Mouse (Mus musculus): ENCODE results near the gene Scoc. TPM values are rescaled to one million over a fixed set of nuclear protein-coding genes. Genes with fewer than 3 reads are reported as not detected.

Gene Scoc
- polyA plus RNA-seq (2015; fragmentation: Nextera tagmentation; extraction: Ambion mirVana): 284 and 330 TPM in 2 replicates

DNA sequence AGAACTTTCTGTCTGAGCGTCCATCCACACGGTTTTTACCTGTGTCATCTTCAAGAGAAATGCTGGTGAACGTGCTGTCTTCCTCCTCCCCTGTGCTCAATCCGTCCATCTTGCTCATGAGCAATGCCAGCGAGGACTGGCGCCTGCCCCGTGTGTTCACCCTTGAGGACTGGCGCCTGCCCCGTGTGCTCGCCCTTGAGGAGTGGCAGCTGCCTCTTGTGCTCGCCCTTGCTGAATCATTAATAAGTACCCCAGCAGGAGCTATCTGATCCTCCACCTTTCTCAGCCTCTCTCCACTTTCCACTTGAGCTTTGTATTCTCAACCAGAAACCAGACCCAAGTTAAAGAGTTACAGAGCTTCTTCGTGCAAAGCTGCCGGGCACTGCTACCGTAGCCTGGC lies at the start of gene Scoc:
Gene Scoc, minus strand, starts transcription at position 170 of the 400 bp plus-strand sequence.
- no peak for ATAC-seq
- Histone ChIP-seq H3K27ac (ENCODE audit: low read depth, low read length) (no peak within 1 kb of the TSS), H3K27me3 (replicated peaks; ENCODE audit: control insufficient read depth, insufficient read depth, low read length) (no peaks in the 10 kb centered on the region), H3K4me2 (ENCODE audit: low read length) (no peak within 1 kb of the TSS), H3K4me1 (ENCODE audit: control insufficient read depth, insufficient read depth, low read depth, low read length) (no peaks in the 10 kb centered on the region), H3K36me3 (ENCODE audit: control insufficient read depth, insufficient read depth, low read length) (no peaks in the 10 kb centered on the region), H3K4me3 (ENCODE audit: low read length) (no peak within 1 kb of the TSS), H3K9me3 (ENCODE audit: control insufficient read depth, low read length) (no peaks in the 10 kb centered on the region), H3K9ac (ENCODE audit: low read depth, low read length) (no peak within 1 kb of the TSS)
- 80% methylated on average over 14 of the region's 14 CpGs for WGBS

GRCm38 (mm10) chr8:83459606-83460005 lies 1.4 kb upstream of the Scoc start:
- Histone ChIP-seq H3K4me3 (ENCODE audit: low read length) (no peak overlapping the region), H3K9ac (ENCODE audit: low read depth, low read length) (no peak overlapping the region), H3K4me1 (ENCODE audit: control insufficient read depth, insufficient read depth, low read depth, low read length) (no peaks in the 10 kb centered on the region), H3K36me3 (ENCODE audit: control insufficient read depth, insufficient read depth, low read length) (no peaks in the 10 kb centered on the region), H3K27ac (ENCODE audit: low read depth, low read length) (no peak overlapping the region), H3K4me2 (ENCODE audit: low read length) (no peak overlapping the region), H3K27me3 (replicated peaks; ENCODE audit: control insufficient read depth, insufficient read depth, low read length) (no peaks in the 10 kb centered on the region), H3K9me3 (ENCODE audit: control insufficient read depth, low read length) (no peaks in the 10 kb centered on the region)
- ATAC-seq: no peak
- WGBS: 80% methylated on average over 3 of the region's 3 CpGs

DNA sequence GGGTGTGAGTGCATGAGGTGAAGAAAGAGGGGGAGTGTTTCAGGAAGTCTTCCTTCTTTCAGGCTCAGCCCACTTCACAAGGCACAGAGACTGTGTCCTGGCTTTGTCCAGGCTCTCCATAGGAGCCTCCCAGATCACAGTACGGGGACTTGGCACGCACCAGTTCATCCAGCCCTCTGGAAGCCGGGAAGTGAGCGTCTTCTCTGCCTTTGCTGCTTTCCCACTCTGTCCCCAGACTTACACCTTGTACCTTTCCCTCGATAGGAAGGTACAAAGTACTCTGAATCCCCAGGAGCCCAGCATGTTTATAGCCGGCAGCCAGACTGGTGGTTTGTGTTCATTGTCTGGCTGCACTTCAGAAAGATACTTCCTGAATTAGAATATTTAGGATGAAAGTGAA lies 1.1 kb downstream of the Scoc start:
- H3K36me3 ChIP-seq (ENCODE audit: control insufficient read depth, insufficient read depth, low read length): no peaks in the 10 kb centered on the region
- no peak overlapping the region for H3K4me3 ChIP-seq (ENCODE audit: low read length)
- WGBS: 48% methylated on average over 6 of the region's 6 CpGs
- ATAC-seq: no peak
- no peaks in the 10 kb centered on the region for H3K27me3 ChIP-seq (replicated peaks; ENCODE audit: control insufficient read depth, insufficient read depth, low read length)
- H3K9ac ChIP-seq (ENCODE audit: low read depth, low read length): no peak overlapping the region
- H3K27ac ChIP-seq (ENCODE audit: low read depth, low read length): no peak overlapping the region
- H3K4me1 ChIP-seq (ENCODE audit: control insufficient read depth, insufficient read depth, low read depth, low read length): no peaks in the 10 kb centered on the region
- H3K4me2 ChIP-seq (ENCODE audit: low read length): no peak overlapping the region
- H3K9me3 ChIP-seq (ENCODE audit: control insufficient read depth, low read length): no peaks in the 10 kb centered on the region

GRCm38 (mm10) chr8:83451056-83451455 lies 7.1 kb downstream of the Scoc start:
- no peaks in the 10 kb centered on the region for H3K4me1 ChIP-seq (ENCODE audit: control insufficient read depth, insufficient read depth, low read depth, low read length)
- H3K27ac ChIP-seq (ENCODE audit: low read depth, low read length): no peak overlapping the region
- no peak overlapping the region for H3K4me3 ChIP-seq (ENCODE audit: low read length)
- H3K27me3 ChIP-seq (replicated peaks; ENCODE audit: control insufficient read depth, insufficient read depth, low read length): no peaks in the 10 kb centered on the region
- no peak overlapping the region for H3K4me2 ChIP-seq (ENCODE audit: low read length)
- H3K9ac ChIP-seq (ENCODE audit: low read depth, low read length): no peak overlapping the region
- no peaks in the 10 kb centered on the region for H3K9me3 ChIP-seq (ENCODE audit: control insufficient read depth, low read length)
- 12% methylated on average over 3 of the region's 3 CpGs for WGBS
- ATAC-seq: no peak
- H3K36me3 ChIP-seq (ENCODE audit: control insufficient read depth, insufficient read depth, low read length): no peaks in the 10 kb centered on the region

- no peak overlapping the region for H3K4me3 ChIP-seq (ENCODE audit: low read length)
- H3K9me3 ChIP-seq (ENCODE audit: control insufficient read depth, low read length): no peaks in the 10 kb centered on the region
- no peaks in the 10 kb centered on the region for H3K4me1 ChIP-seq (ENCODE audit: control insufficient read depth, insufficient read depth, low read depth, low read length)
- no peak overlapping the region for H3K27ac ChIP-seq (ENCODE audit: low read depth, low read length)
- no peak for ATAC-seq
- no peaks in the 10 kb centered on the region for H3K27me3 ChIP-seq (replicated peaks; ENCODE audit: control insufficient read depth, insufficient read depth, low read length)
- 71% methylated on average over 1 of the region's 1 CpGs for WGBS
- H3K36me3 ChIP-seq (ENCODE audit: control insufficient read depth, insufficient read depth, low read length): no peaks in the 10 kb centered on the region
- no peak overlapping the region for H3K4me2 ChIP-seq (ENCODE audit: low read length)
- H3K9ac ChIP-seq (ENCODE audit: low read depth, low read length): no peak overlapping the region
Measured at GRCm38 (mm10) chr8:83449960-83450359, 8.2 kb downstream of the Scoc start.

- H3K4me3 ChIP-seq (ENCODE audit: low read length): peak overlapping the region; percentile 94
- H3K27ac ChIP-seq (ENCODE audit: low read depth, low read length): peak overlapping the region; percentile 79
- ATAC-seq: no peak
- H3K9ac ChIP-seq (ENCODE audit: low read depth, low read length): peak overlapping the region; percentile 59
- H3K4me1 ChIP-seq (ENCODE audit: control insufficient read depth, insufficient read depth, low read depth, low read length): peaks cover 11% of the 10 kb centered on the region
- 20% methylated on average over 5 of the region's 5 CpGs for WGBS
- H3K4me2 ChIP-seq (ENCODE audit: low read length): peak overlapping the region; percentile 64
- H3K9me3 ChIP-seq (ENCODE audit: control insufficient read depth, low read length): no peaks in the 10 kb centered on the region
- H3K27me3 ChIP-seq (replicated peaks; ENCODE audit: control insufficient read depth, insufficient read depth, low read length): no peaks in the 10 kb centered on the region
- no peaks in the 10 kb centered on the region for H3K36me3 ChIP-seq (ENCODE audit: control insufficient read depth, insufficient read depth, low read length)
Measured at GRCm38 (mm10) chr8:83443052-83443400, 15.2 kb downstream of the Scoc start.

DNA sequence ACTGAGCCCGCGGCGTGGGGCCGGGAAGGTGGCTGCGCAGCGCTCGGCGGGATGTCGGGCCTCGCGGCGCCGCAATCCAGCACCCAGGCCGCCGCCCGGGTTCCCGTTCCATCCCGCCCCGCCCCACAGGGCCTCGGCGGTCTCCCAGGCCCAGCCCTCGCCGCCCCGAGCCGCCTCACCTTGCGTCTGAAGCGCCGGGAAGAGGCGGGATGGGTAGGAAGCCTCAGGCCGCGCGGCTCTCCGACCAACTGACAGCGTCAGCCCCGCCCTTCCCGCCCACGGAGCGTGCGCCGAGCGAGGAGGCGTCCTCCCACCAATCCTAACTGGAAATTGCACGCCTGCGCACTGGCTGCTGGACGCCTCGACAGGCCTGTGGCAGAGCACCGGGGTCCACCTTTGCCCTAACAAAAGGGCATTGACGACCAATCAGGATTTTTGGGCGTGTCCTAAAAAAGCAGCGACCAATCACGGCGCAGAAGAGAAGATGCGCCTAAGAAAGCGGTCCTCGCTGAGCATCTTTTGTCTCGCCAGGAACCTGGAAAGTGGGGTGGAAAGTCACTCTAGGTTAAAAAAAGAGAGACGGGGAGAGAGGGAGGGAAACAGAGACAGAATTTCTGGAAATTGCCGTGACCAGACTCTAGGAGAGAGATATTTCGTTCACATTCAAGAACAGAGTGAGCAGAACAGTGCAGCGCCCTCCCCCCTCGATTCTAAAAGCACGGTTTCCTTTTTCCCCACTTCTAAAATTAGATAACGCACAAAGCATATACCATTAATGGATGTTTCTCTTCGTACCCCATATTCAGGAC lies 15.7 kb downstream of the Scoc start:
- H3K4me3 ChIP-seq (ENCODE audit: low read length): peak overlapping the region; percentile 94
- under 1% methylated on average over 48 of the region's 64 CpGs for WGBS
- no peaks in the 10 kb centered on the region for H3K27me3 ChIP-seq (replicated peaks; ENCODE audit: control insufficient read depth, insufficient read depth, low read length)
- H3K4me2 ChIP-seq (ENCODE audit: low read length): peak overlapping the region; percentile 64
- H3K9me3 ChIP-seq (ENCODE audit: control insufficient read depth, low read length): no peaks in the 10 kb centered on the region
- no peaks in the 10 kb centered on the region for H3K36me3 ChIP-seq (ENCODE audit: control insufficient read depth, insufficient read depth, low read length)
- ATAC-seq: peak; percentile 100
- H3K27ac ChIP-seq (ENCODE audit: low read depth, low read length): peak overlapping the region; percentile 95
- H3K9ac ChIP-seq (ENCODE audit: low read depth, low read length): peak overlapping the region; percentile 99
- peaks cover 11% of the 10 kb centered on the region for H3K4me1 ChIP-seq (ENCODE audit: control insufficient read depth, insufficient read depth, low read depth, low read length)

DNA sequence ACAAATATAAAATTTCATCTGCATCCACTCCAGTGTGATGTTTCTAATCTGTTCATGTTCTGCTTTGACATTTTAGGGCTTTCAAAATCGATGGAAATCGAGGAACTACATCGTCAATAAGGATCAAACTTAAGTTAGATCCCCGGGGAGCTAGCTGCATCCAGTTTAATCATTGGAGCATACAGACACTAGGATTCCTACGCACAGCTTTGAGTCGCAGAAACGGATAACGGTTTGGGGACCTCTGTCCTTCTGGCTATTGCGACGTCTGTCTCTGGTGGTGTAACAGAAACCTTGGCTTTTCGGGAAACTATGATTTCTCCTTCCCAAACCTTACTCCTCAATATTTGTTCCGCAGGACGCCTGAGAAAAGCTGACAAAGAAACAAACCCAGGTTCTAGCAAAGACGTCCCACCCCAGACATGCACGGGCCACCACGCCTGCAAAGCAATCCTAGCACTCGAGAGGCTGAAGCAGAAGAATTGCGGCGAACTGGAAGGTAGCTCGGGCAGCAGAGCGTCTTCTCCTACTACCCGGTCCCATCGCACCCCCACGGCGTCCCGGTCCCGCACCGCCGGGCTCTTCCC lies 16.4 kb downstream of the Scoc start:
- Histone ChIP-seq H3K4me3 (ENCODE audit: low read length) (peak overlapping the region; percentile 94), H3K9me3 (ENCODE audit: control insufficient read depth, low read length) (no peaks in the 10 kb centered on the region), H3K27me3 (replicated peaks; ENCODE audit: control insufficient read depth, insufficient read depth, low read length) (no peaks in the 10 kb centered on the region), H3K27ac (ENCODE audit: low read depth, low read length) (peak overlapping the region; percentile 95), H3K4me1 (ENCODE audit: control insufficient read depth, insufficient read depth, low read depth, low read length) (peaks cover 11% of the 10 kb centered on the region), H3K36me3 (ENCODE audit: control insufficient read depth, insufficient read depth, low read length) (peaks cover under 1% of the 10 kb centered on the region; the same call in 1 of the 2 replicates), H3K4me2 (ENCODE audit: low read length) (peak overlapping the region; percentile 54), H3K9ac (ENCODE audit: low read depth, low read length) (peak overlapping the region; percentile 99)
- WGBS: under 1% methylated on average over 24 of the region's 29 CpGs
- no peak for ATAC-seq

DNA sequence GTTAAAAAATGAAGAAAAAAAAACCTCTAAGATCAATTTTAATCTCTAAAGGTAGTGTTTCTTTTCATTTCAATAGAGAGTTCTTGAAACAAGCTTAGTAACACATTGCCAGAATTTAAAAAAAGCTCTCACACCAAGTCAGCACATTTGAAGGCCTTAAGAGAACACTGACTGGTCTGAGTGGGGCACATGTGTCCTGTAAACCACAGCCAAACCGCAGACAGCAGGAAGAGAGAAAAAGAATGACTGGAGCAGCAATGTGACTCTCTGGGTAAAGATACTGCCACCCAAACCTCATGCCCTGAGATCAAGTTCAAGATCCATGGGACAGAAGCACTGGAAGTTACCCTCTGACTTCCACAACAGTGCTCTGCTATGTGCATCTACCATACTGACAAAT lies 21.1 kb downstream of the Scoc start:
- no peaks in the 10 kb centered on the region for H3K9me3 ChIP-seq (ENCODE audit: control insufficient read depth, low read length)
- no peak for ATAC-seq
- 79% methylated on average over 1 of the region's 1 CpGs for WGBS
- peaks cover 9% of the 10 kb centered on the region for H3K36me3 ChIP-seq (ENCODE audit: control insufficient read depth, insufficient read depth, low read length)
- no peak overlapping the region for H3K27ac ChIP-seq (ENCODE audit: low read depth, low read length)
- no peak overlapping the region for H3K4me2 ChIP-seq (ENCODE audit: low read length)
- H3K27me3 ChIP-seq (replicated peaks; ENCODE audit: control insufficient read depth, insufficient read depth, low read length): no peaks in the 10 kb centered on the region
- no peak overlapping the region for H3K4me3 ChIP-seq (ENCODE audit: low read length)
- H3K9ac ChIP-seq (ENCODE audit: low read depth, low read length): no peak overlapping the region
- peaks cover 11% of the 10 kb centered on the region for H3K4me1 ChIP-seq (ENCODE audit: control insufficient read depth, insufficient read depth, low read depth, low read length)
